Mouse (Mus musculus): ENCODE results near the gene Rtkn2.

Gene Rtkn2

GRCm38 (mm10) chr10:68103988-68104387 is 124.6 kb downstream of the Rtkn2 start:
- DNase-seq (ENCODE audit: low read depth, low spot score) = no peak

GRCm38 (mm10) chr10:68104481-68104880 is 125.1 kb downstream of the Rtkn2 start:
- DNase-seq (ENCODE audit: low read depth, low spot score) = peak; percentile 67

GRCm38 (mm10) chr10:68104881-68105781 is 125.8 kb downstream of the Rtkn2 start:
- DNase-seq (ENCODE audit: low read depth, low spot score) = no peak

- DNase-seq (ENCODE audit: low read depth, low spot score) = no peak
These were observed 127.1 kb downstream of the Rtkn2 start for GRCm38 (mm10) chr10:68106351-68106950.

GRCm38 (mm10) chr10:68107716-68108115 is 128.3 kb downstream of the Rtkn2 start:
- no peak for DNase-seq (ENCODE audit: low read depth, low spot score)
